Mouse (Mus musculus) lung, postnatal 10 days (tissue): ENCODE data around the gene Gpnmb.

ENCODE experiments used
- DNase-seq: peaks from one replicate; pipeline ENCODE4 v3.0.0; 2021

The Gpnmb gene

GRCm38 (mm10) chr6:49099086-49099485, 62.7 kb downstream of the Gpnmb start:
- DNase-seq, result no peak

DNA sequence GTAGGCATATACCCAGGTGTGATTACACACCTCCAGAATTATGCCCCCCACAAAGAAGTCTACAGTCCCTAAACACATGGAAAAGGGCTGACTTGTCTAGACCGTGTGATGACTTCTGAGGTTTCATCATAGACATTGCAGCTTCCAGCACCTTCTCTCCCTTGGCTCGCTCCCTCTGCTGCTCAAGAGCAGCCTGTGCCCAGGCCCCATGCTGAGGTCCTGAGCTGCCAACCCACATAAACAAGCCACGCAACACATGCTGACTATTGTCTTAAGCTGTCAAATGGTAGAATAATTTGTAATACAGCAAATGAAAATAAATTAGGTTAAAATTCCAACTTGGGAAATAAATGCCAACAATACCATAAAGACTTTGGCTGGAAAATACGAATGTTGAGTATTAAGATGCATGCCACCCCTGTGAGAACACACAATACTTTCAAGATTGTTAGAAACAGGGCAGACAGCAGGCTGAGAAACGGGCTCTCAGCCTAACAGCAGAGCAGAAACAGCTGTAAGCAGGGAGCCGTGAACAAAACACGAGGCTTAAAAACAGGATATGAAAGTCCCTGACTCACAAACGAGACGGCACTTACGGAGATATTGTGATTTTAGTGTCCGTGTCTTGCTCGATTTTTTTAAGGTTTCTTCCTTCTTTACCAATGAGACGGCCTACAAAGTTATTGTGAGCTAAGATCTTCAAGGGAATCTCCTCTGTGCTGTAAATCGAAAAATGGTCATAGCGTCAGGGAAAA, 70.6 kb downstream of the Gpnmb start:
- no peak for DNase-seq

DNA sequence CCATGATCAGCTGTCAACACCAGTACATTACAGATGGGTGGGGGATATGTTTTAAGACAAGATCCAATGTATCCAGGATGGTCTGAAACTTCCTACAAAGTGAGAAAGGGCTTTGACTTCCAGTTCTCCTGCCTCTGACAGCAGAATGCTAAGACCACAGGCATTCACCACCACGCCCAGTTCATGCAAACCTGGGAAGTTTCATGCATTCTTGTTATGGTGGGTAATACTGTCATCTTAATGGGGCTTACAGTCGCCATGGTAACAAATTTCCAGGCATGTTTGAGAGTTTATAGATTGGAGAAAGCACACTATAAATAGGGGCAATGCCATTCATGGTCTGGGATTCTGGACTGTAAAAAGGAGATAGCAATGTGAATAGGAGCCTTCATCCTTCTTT, 72.8 kb downstream of the Gpnmb start:
- no peak for DNase-seq

GRCm38 (mm10) chr6:49113895-49114294, 77.5 kb downstream of the Gpnmb start:
- DNase-seq, result no peak

DNA sequence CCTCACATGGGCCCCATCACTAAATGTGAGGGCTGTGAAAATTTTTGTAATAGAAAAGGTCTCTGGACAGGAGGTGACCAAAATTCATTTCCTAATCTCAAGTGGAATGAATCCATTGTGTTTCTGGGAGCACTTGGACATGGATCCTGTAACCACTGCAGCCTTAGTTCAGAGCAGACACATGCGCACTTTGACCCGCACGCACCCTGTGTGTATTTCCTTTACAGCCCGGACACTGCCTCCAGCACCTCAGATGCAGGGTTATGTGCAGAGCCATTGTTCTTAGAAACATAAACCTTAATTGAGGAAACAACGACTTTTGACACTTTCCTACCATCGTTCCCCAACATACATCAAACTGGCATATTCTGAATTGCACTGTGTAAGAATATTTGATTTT, 78.1 kb downstream of the Gpnmb start:
- no peak for DNase-seq

DNA sequence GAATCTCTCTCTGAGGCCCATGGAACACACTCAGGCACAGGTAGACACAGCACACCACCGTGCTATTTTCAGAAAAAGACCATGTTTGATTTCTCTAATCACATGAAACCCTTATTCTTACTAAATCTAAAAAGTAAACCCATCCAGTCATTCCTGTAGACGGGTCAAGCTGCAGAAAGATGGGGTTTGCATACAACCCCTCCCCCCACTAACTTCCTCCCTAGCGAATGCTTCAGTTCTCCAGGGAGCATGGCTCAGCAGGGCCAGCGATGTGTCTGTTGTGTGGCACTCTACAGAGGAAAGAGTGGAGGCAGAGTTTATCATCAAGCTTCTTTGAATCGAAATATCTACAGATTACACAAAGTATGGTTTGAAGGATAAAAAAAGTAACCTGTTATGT, 79.2 kb downstream of the Gpnmb start:
- DNase-seq, result no peak

DNA sequence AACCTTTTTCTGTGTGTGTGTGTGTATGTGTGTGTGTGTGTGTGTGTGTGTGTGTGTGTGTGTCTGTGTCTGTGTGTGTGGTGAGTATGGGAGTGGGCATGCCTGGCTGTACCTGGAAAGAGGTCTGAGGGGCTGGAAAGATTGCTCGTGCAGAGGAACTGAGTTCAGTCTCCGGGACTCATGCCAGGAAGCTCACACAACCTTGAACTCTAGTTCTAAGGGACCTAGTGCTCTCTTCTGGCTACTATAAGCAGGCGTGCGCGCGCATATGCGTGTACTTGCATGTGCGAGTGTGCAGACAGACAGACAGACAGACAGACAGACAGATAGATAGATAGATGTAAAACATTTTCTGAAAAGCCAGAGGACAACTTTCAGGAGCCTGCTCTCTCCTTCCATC, 79.9 kb downstream of the Gpnmb start:
- no peak for DNase-seq

DNA sequence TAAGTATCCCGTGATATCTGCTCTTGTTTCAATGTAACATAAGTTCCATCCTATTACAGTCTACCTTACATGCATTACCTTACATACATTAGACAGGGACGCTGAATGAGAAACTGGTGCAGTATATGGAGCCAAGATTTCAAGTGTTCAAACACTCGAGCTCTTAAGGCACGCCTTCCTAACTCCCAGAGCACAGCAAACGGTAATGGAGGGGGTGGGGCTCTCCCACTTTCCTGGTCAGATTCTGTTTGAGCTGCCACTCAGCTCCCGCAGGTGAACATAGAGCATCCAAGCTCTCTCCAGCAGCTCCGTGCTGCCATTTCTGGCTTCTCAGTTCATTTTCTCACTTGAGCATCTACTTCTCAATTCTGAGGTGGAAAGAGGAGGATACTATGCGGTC, 82.1 kb downstream of the Gpnmb start:
- DNase-seq, result peak; percentile 40

GRCm38 (mm10) chr6:49119462-49120135, 83.3 kb downstream of the Gpnmb start:
- DNase-seq, result peak; percentile 32

- DNase-seq, result no peak
Measured at GRCm38 (mm10) chr6:49120370-49120769, 84.0 kb downstream of the Gpnmb start.
